9 mouse cellular contexts compared by ENCODE assay signal in genomic region chr11:51059640-51060039, GRCm38 (mm10). TPM values are rescaled to one million over a fixed set of nuclear protein-coding genes. Genes with fewer than 3 reads are reported as not detected.
A peak's percentile ranks its signal among the peaks of the same experiment; 100 is the strongest.
DNase-seq lines count a peak whose midpoint lies in the region; ATAC-seq and TF ChIP-seq lines count a peak whose summit lies in the region.
"Had no signal": no experiment of that assay in that cellular context is flagged by ENCODE, and none has a peak within 500 bp of the region (broad histone marks: within the 10 kb centered on the region; RNA-seq: fewer than 3 reads in every experiment).

No protein-coding gene starts in this region.

- ATAC-seq in embryonic facial prominence, embryonic 14.5 days (ENCODE audit: low read depth) = no peak
- no peak for ATAC-seq in intestine, embryonic 14.5 days (replicated peaks; ENCODE audit: low FRiP score, low TSS enrichment, low read depth)
- peak; percentile 43; the same call in 1 of the 2 replicates for ATAC-seq in neural tube, embryonic 12.5 days (ENCODE audit: low FRiP score, low read depth)

- H3K36me3 ChIP-seq in embryonic facial prominence, embryonic 14.5 days (ENCODE audit: control insufficient read depth, insufficient read depth, low read length) = peaks cover 6% of the 10 kb centered on the region
- H3K36me3 ChIP-seq in intestine, embryonic 14.5 days (ENCODE audit: control insufficient read depth, insufficient read depth, low read length) = peaks cover 11% of the 10 kb centered on the region
- peaks cover 28% of the 10 kb centered on the region for H3K36me3 ChIP-seq in neural tube, embryonic 12.5 days

- peak overlapping the region; percentile 90 for H3K27ac ChIP-seq in left cerebral cortex, adult 2 months
- H3K27ac ChIP-seq in embryonic facial prominence, embryonic 14.5 days (replicated peaks; ENCODE audit: low read depth, low read length) = no peak overlapping the region
- no peak overlapping the region for H3K27ac ChIP-seq in intestine, embryonic 14.5 days (ENCODE audit: low read depth)
- no peak overlapping the region for H3K27ac ChIP-seq in neural tube, embryonic 12.5 days

- H3K4me1 ChIP-seq in embryonic facial prominence, embryonic 14.5 days (ENCODE audit: control insufficient read depth, insufficient read depth, low read length) = 0 out of 2 replicates have a peak, but pooled peaks cover 3% of the 10 kb centered on the region
- peaks cover 11% of the 10 kb centered on the region; the same call in 1 of the 2 replicates for H3K4me1 ChIP-seq in intestine, embryonic 14.5 days (replicated peaks; ENCODE audit: control insufficient read depth, insufficient read depth, low read length)
- H3K4me1 ChIP-seq in neural tube, embryonic 12.5 days = peaks cover 8% of the 10 kb centered on the region

- H3K27me3 ChIP-seq in embryonic facial prominence, embryonic 14.5 days (replicated peaks; ENCODE audit: control insufficient read depth, insufficient read depth, low read length) = no peaks in the 10 kb centered on the region
- no peaks in the 10 kb centered on the region for H3K27me3 ChIP-seq in intestine, embryonic 14.5 days (replicated peaks; ENCODE audit: control insufficient read depth, insufficient read depth, low read length)
- no peaks in the 10 kb centered on the region for H3K27me3 ChIP-seq in neural tube, embryonic 12.5 days (replicated peaks)

- no peaks in the 10 kb centered on the region for H3K9me3 ChIP-seq in embryonic facial prominence, embryonic 14.5 days (ENCODE audit: control insufficient read depth, low read length)
- no peaks in the 10 kb centered on the region for H3K9me3 ChIP-seq in intestine, embryonic 14.5 days (ENCODE audit: control insufficient read depth, low read length)
- no peaks in the 10 kb centered on the region for H3K9me3 ChIP-seq in neural tube, embryonic 12.5 days

- H3K4me2 ChIP-seq in embryonic facial prominence, embryonic 14.5 days (ENCODE audit: low read depth, low read length) = peak overlapping the region; percentile 86
- peak overlapping the region; percentile 48 for H3K4me2 ChIP-seq in intestine, embryonic 14.5 days (ENCODE audit: low read length)
- peak overlapping the region; percentile 86 for H3K4me2 ChIP-seq in neural tube, embryonic 12.5 days (replicated peaks)

- TF ChIP-seq CTCF in left cerebral cortex, adult 2 months (IDR thresholded peaks at IDR 0.05) = no peak

- WGBS in embryonic facial prominence, embryonic 14.5 days = 14% methylated on average over 14 of the region's 14 CpGs
- 14% methylated on average over 14 of the region's 14 CpGs for WGBS in intestine, embryonic 14.5 days
- 19% methylated on average over 14 of the region's 14 CpGs for WGBS in neural tube, embryonic 12.5 days

- intact Hi-C loops in left cerebral cortex, adult 2 months (cut with DNase I) = loop anchor here (2.0 to 10.0 kb wide), 3 partner anchors 205 to 475 kb away; partner anchors contain the start of gene Zfp879
- intact Hi-C loops in left cerebral cortex, postnatal 10 days (cut with DNase I) = loop anchor here (2.0 to 10.0 kb wide), 2 partner anchors 119 to 205 kb away; partner anchors contain the start of genes BC049762 and Clk4

- H3K4me3 ChIP-seq in left cerebral cortex, adult 2 months = peak overlapping the region; percentile 87
- peak overlapping the region; percentile 86 for H3K4me3 ChIP-seq in embryonic facial prominence, embryonic 14.5 days (ENCODE audit: low read depth, low read length)
- H3K4me3 ChIP-seq in intestine, embryonic 14.5 days (ENCODE audit: low read depth, low read length) = peak overlapping the region; percentile 90
- peak overlapping the region; percentile 83 for H3K4me3 ChIP-seq in neural tube, embryonic 12.5 days

- no peak for DNase-seq in left cerebral cortex, adult 2 months (ENCODE audit: extremely low spot score in 1 of 2, low spot score in 2 of 2)
- no peak for DNase-seq in left cerebral cortex, postnatal 10 days (ENCODE audit: extremely low spot score in 1 of 2, low spot score in 2 of 2)
- DNase-seq in embryonic facial prominence, embryonic 14.5 days (ENCODE audit: low spot score) = no peak
- DNase-seq in intestine, embryonic 14.5 days (ENCODE audit: low spot score) = no peak
- no peak for DNase-seq in right cerebral cortex, postnatal 4 days
- no peak for DNase-seq in B cell, adult 2 months
- DNase-seq in frontal cortex, postnatal 14 days (ENCODE audit: low spot score in 2 of 2) = no peak

- peak overlapping the region; percentile 82 for H3K9ac ChIP-seq in embryonic facial prominence, embryonic 14.5 days (ENCODE audit: low read depth, low read length)
- peak overlapping the region; percentile 68 for H3K9ac ChIP-seq in intestine, embryonic 14.5 days (ENCODE audit: low read length)
- peak overlapping the region; percentile 84 for H3K9ac ChIP-seq in neural tube, embryonic 12.5 days

RNA-seq across cellular contexts. Expression of gene Zfp354a, which starts 0.6 kb away (rescaled TPM):
- 1 to 10 TPM; 6.5 to 8.5 TPM for total RNA-seq in left cerebral cortex, adult 2 months (2021)
- 10 to 100 TPM in 1 of 2 experiments, 1 to 10 TPM in 1; 9.7 to 10.6 TPM for total RNA-seq in left cerebral cortex, postnatal 10 days (2021)
- polyA plus RNA-seq in embryonic facial prominence, embryonic 14.5 days (2014; fragmentation: Nextera tagmentation; extraction: Ambion mirVana) = 8.0 and 10.4 TPM in 2 replicates
- 9.1 and 11.0 TPM in 2 replicates for polyA plus RNA-seq in intestine, embryonic 14.5 days (2014; fragmentation: Nextera tagmentation; extraction: Ambion mirVana)
- polyA plus RNA-seq in neural tube, embryonic 12.5 days (2016; fragmentation: Nextera tagmentation; extraction: Ambion mirVana) = 10.1 and 10.9 TPM in 2 replicates

RNA-seq across cellular contexts. Expression of gene Olfr1375, which starts 11.7 kb away (rescaled TPM):
- total RNA-seq in left cerebral cortex, adult 2 months (2021) = not detected
- total RNA-seq in left cerebral cortex, postnatal 10 days (2021) = not detected
- not detected in 2 replicates for polyA plus RNA-seq in embryonic facial prominence, embryonic 14.5 days (2014; fragmentation: Nextera tagmentation; extraction: Ambion mirVana)
- not detected in 2 replicates for polyA plus RNA-seq in intestine, embryonic 14.5 days (2014; fragmentation: Nextera tagmentation; extraction: Ambion mirVana)
- polyA plus RNA-seq in neural tube, embryonic 12.5 days (2016; fragmentation: Nextera tagmentation; extraction: Ambion mirVana) = not detected in 2 replicates
- total RNA-seq: left cerebral cortex, adult 8-10 months had no signal

RNA-seq across cellular contexts. Expression of gene Olfr54, which starts 45.6 kb away (rescaled TPM):
- total RNA-seq in left cerebral cortex, adult 2 months (2021) = not detected
- not detected for total RNA-seq in left cerebral cortex, postnatal 10 days (2021)
- 0.04 TPM in 1 of 2 replicates, not detected in the other for polyA plus RNA-seq in embryonic facial prominence, embryonic 14.5 days (2014; fragmentation: Nextera tagmentation; extraction: Ambion mirVana)
- polyA plus RNA-seq in intestine, embryonic 14.5 days (2014; fragmentation: Nextera tagmentation; extraction: Ambion mirVana) = not detected in 2 replicates
- polyA plus RNA-seq in neural tube, embryonic 12.5 days (2016; fragmentation: Nextera tagmentation; extraction: Ambion mirVana) = not detected in 2 replicates
- total RNA-seq: left cerebral cortex, adult 8-10 months had no signal

RNA-seq across cellular contexts. Expression of gene Olfr51, which starts 56.2 kb away (rescaled TPM):
- not detected for total RNA-seq in left cerebral cortex, adult 2 months (2021)
- not detected for total RNA-seq in left cerebral cortex, postnatal 10 days (2021)
- polyA plus RNA-seq in embryonic facial prominence, embryonic 14.5 days (2014; fragmentation: Nextera tagmentation; extraction: Ambion mirVana) = not detected in 2 replicates
- not detected in 2 replicates for polyA plus RNA-seq in intestine, embryonic 14.5 days (2014; fragmentation: Nextera tagmentation; extraction: Ambion mirVana)
- polyA plus RNA-seq in neural tube, embryonic 12.5 days (2016; fragmentation: Nextera tagmentation; extraction: Ambion mirVana) = not detected in 2 replicates
- total RNA-seq: left cerebral cortex, adult 8-10 months had no signal
